Mouse (Mus musculus) right cerebral cortex, adult 2 months (tissue): ENCODE measurements around the gene Gtpbp1.

Experiments used
- DNase-seq, 2 experiments: peaks; one replicate each; pipeline ENCODE4 v3.0.0; 2021 to 2022; ENCODE audit warnings: low spot score in 2 of 2

Gtpbp1 gene

GRCm38 (mm10) chr15:79753420-79753752 lies 62.7 kb downstream of the Gtpbp1 start:
- no peak for DNase-seq

GRCm38 (mm10) chr15:79753873-79754272 lies 63.2 kb downstream of the Gtpbp1 start:
- no peak for DNase-seq

- DNase-seq: no peak
Observed at GRCm38 (mm10) chr15:79755176-79755575, 64.5 kb downstream of the Gtpbp1 start.

GRCm38 (mm10) chr15:79755977-79756625 lies 65.5 kb downstream of the Gtpbp1 start:
- DNase-seq: peak; percentile 59 to 78

GRCm38 (mm10) chr15:79757118-79757517 lies 66.5 kb downstream of the Gtpbp1 start:
- DNase-seq: no peak

GRCm38 (mm10) chr15:79760956-79761355 lies 70.3 kb downstream of the Gtpbp1 start:
- DNase-seq: peak in 1 of 2 experiments; percentile 69

- no peak for DNase-seq
Observed at GRCm38 (mm10) chr15:79763001-79763400, 72.4 kb downstream of the Gtpbp1 start.

GRCm38 (mm10) chr15:79763601-79764246 lies 73.1 kb downstream of the Gtpbp1 start:
- no peak for DNase-seq

- DNase-seq: peak; percentile 77 to 84
Observed at GRCm38 (mm10) chr15:79764539-79765267, 74.1 kb downstream of the Gtpbp1 start.

GRCm38 (mm10) chr15:79765361-79765760 lies 74.7 kb downstream of the Gtpbp1 start:
- DNase-seq: no peak

- DNase-seq: no peak
Observed at GRCm38 (mm10) chr15:79766168-79766567, 75.5 kb downstream of the Gtpbp1 start.

- no peak for DNase-seq
Observed at GRCm38 (mm10) chr15:79766586-79767071, 76.0 kb downstream of the Gtpbp1 start.

- no peak for DNase-seq
Observed at GRCm38 (mm10) chr15:79767327-79767961, 76.8 kb downstream of the Gtpbp1 start.

GRCm38 (mm10) chr15:79768302-79768701 lies 77.7 kb downstream of the Gtpbp1 start:
- no peak for DNase-seq

- peak; percentile 77 to 81 for DNase-seq
Observed at GRCm38 (mm10) chr15:79770629-79771240, 80.1 kb downstream of the Gtpbp1 start.
